Mouse (Mus musculus): ENCODE data around the gene Snx29. TPM values are rescaled to one million over a fixed set of nuclear protein-coding genes. Genes with fewer than 3 reads are reported as not detected.

The Snx29 gene
- polyA plus RNA-seq, 1 experiment: 15.0 TPM

- 92% methylated on average over 7 of the region's 7 CpGs for WGBS
- Histone ChIP-seq H3K4me1 (replicated peaks; ENCODE audit: control insufficient read depth, insufficient read depth, low read length) (no peaks in the 10 kb centered on the region), H3K27ac (ENCODE audit: control insufficient read depth, insufficient read depth, low read length) (no peak overlapping the region), H3K27me3 (ENCODE audit: control insufficient read depth, insufficient read depth, low read length) (no peaks in the 10 kb centered on the region), H3K36me3 (ENCODE audit: control insufficient read depth, insufficient read depth, low read length) (0 out of 2 replicates have a peak, but pooled peaks cover 4% of the 10 kb centered on the region), H3K4me3 (ENCODE audit: control insufficient read depth, insufficient read depth, low read length) (no peak overlapping the region)
- TF ChIP-seq CTCF (IDR thresholded peaks at IDR 0.05; ENCODE audit: borderline replicate concordance, control insufficient read depth, extremely low read depth, insufficient read depth, low read length, poor library complexity) (no peak), POLR2A (IDR thresholded peaks at IDR 0.05; ENCODE audit: control insufficient read depth, extremely low read depth, insufficient read depth, low read length, poor library complexity) (no peak)
- DNase-seq: no peak
These were observed 78.2 kb downstream of the Snx29 start for GRCm38 (mm10) chr16:11400936-11401335.

- TF ChIP-seq CTCF (IDR thresholded peaks at IDR 0.05; ENCODE audit: borderline replicate concordance, control insufficient read depth, extremely low read depth, insufficient read depth, low read length, poor library complexity): no peak
- Histone ChIP-seq H3K4me1 (replicated peaks; ENCODE audit: control insufficient read depth, insufficient read depth, low read length) (no peaks in the 10 kb centered on the region), H3K4me3 (ENCODE audit: control insufficient read depth, insufficient read depth, low read length) (no peak overlapping the region), H3K36me3 (ENCODE audit: control insufficient read depth, insufficient read depth, low read length) (0 out of 2 replicates have a peak, but pooled peaks cover 4% of the 10 kb centered on the region), H3K27me3 (ENCODE audit: control insufficient read depth, insufficient read depth, low read length) (no peaks in the 10 kb centered on the region), H3K27ac (ENCODE audit: control insufficient read depth, insufficient read depth, low read length) (no peak overlapping the region)
- 96% methylated on average over 3 of the region's 3 CpGs for WGBS
- no peak for DNase-seq
These were observed 82.5 kb downstream of the Snx29 start for GRCm38 (mm10) chr16:11405193-11405592.

GRCm38 (mm10) chr16:11406201-11406600 is 83.5 kb downstream of the Snx29 start:
- H3K27me3 ChIP-seq (ENCODE audit: control insufficient read depth, insufficient read depth, low read length): no peaks in the 10 kb centered on the region
- 0 out of 2 replicates have a peak, but pooled peaks cover 4% of the 10 kb centered on the region for H3K36me3 ChIP-seq (ENCODE audit: control insufficient read depth, insufficient read depth, low read length)
- 96% methylated on average over 5 of the region's 5 CpGs for WGBS
- no peak overlapping the region for H3K4me3 ChIP-seq (ENCODE audit: control insufficient read depth, insufficient read depth, low read length)
- H3K4me1 ChIP-seq (replicated peaks; ENCODE audit: control insufficient read depth, insufficient read depth, low read length): no peaks in the 10 kb centered on the region
- no peak for DNase-seq
- H3K27ac ChIP-seq (ENCODE audit: control insufficient read depth, insufficient read depth, low read length): no peak overlapping the region
- TF ChIP-seq CTCF (IDR thresholded peaks at IDR 0.05; ENCODE audit: borderline replicate concordance, control insufficient read depth, extremely low read depth, insufficient read depth, low read length, poor library complexity): no peak
- TF ChIP-seq POLR2A (IDR thresholded peaks at IDR 0.05; ENCODE audit: control insufficient read depth, extremely low read depth, insufficient read depth, low read length, poor library complexity): no peak

GRCm38 (mm10) chr16:11406622-11407021 is 83.9 kb downstream of the Snx29 start:
- WGBS: 98% methylated on average over 9 of the region's 9 CpGs
- no peak for TF ChIP-seq CTCF (IDR thresholded peaks at IDR 0.05; ENCODE audit: borderline replicate concordance, control insufficient read depth, extremely low read depth, insufficient read depth, low read length, poor library complexity)
- TF ChIP-seq POLR2A (IDR thresholded peaks at IDR 0.05; ENCODE audit: control insufficient read depth, extremely low read depth, insufficient read depth, low read length, poor library complexity): no peak
- Histone ChIP-seq H3K36me3 (ENCODE audit: control insufficient read depth, insufficient read depth, low read length) (0 out of 2 replicates have a peak, but pooled peaks cover 4% of the 10 kb centered on the region), H3K4me3 (ENCODE audit: control insufficient read depth, insufficient read depth, low read length) (no peak overlapping the region), H3K4me1 (replicated peaks; ENCODE audit: control insufficient read depth, insufficient read depth, low read length) (no peaks in the 10 kb centered on the region), H3K27me3 (ENCODE audit: control insufficient read depth, insufficient read depth, low read length) (no peaks in the 10 kb centered on the region), H3K27ac (ENCODE audit: control insufficient read depth, insufficient read depth, low read length) (no peak overlapping the region)
- no peak for DNase-seq

- Histone ChIP-seq H3K27me3 (ENCODE audit: control insufficient read depth, insufficient read depth, low read length) (no peaks in the 10 kb centered on the region), H3K4me3 (ENCODE audit: control insufficient read depth, insufficient read depth, low read length) (no peak overlapping the region), H3K27ac (ENCODE audit: control insufficient read depth, insufficient read depth, low read length) (no peak overlapping the region), H3K4me1 (replicated peaks; ENCODE audit: control insufficient read depth, insufficient read depth, low read length) (peaks cover 2% of the 10 kb centered on the region), H3K36me3 (ENCODE audit: control insufficient read depth, insufficient read depth, low read length) (0 out of 2 replicates have a peak, but pooled peaks cover 4% of the 10 kb centered on the region)
- WGBS: 91% methylated on average over 8 of the region's 8 CpGs
- DNase-seq: no peak
- TF ChIP-seq POLR2A (IDR thresholded peaks at IDR 0.05; ENCODE audit: control insufficient read depth, extremely low read depth, insufficient read depth, low read length, poor library complexity) (no peak), CTCF (IDR thresholded peaks at IDR 0.05; ENCODE audit: borderline replicate concordance, control insufficient read depth, extremely low read depth, insufficient read depth, low read length, poor library complexity) (no peak)
These were observed 85.4 kb downstream of the Snx29 start for GRCm38 (mm10) chr16:11407932-11408620.

- H3K27ac ChIP-seq (ENCODE audit: control insufficient read depth, insufficient read depth, low read length): no peak overlapping the region
- no peaks in the 10 kb centered on the region for H3K27me3 ChIP-seq (ENCODE audit: control insufficient read depth, insufficient read depth, low read length)
- H3K4me3 ChIP-seq (ENCODE audit: control insufficient read depth, insufficient read depth, low read length): no peak overlapping the region
- 0 out of 2 replicates have a peak, but pooled peaks cover 3% of the 10 kb centered on the region for H3K36me3 ChIP-seq (ENCODE audit: control insufficient read depth, insufficient read depth, low read length)
- DNase-seq: no peak
- H3K4me1 ChIP-seq (replicated peaks; ENCODE audit: control insufficient read depth, insufficient read depth, low read length): peaks cover 6% of the 10 kb centered on the region
- WGBS: 94% methylated on average over 4 of the region's 4 CpGs
- TF ChIP-seq POLR2A (IDR thresholded peaks at IDR 0.05; ENCODE audit: control insufficient read depth, extremely low read depth, insufficient read depth, low read length, poor library complexity) (no peak), CTCF (IDR thresholded peaks at IDR 0.05; ENCODE audit: borderline replicate concordance, control insufficient read depth, extremely low read depth, insufficient read depth, low read length, poor library complexity) (no peak)
These were observed 86.0 kb downstream of the Snx29 start for GRCm38 (mm10) chr16:11408726-11409125.
